Mouse (Mus musculus) layer of hippocampus, postnatal 10 days (tissue): ENCODE results near the gene Gm9508. TPM values are rescaled to one million over a fixed set of nuclear protein-coding genes. Genes with fewer than 3 reads are reported as not detected.
A peak's percentile ranks its signal among the peaks of the same experiment; 100 is the strongest.
"Not testable (repeated sequence)": the region's sequence is repeated elsewhere in the genome, so short reads cannot be mapped to it uniquely, and the experiment has no call there.

Experiments
- DNase-seq, 2 experiments: peaks; one replicate each; pipeline ENCODE4 v3.0.0; 2021; ENCODE audit warnings: low spot score in 2 of 2
- long read RNA-seq: library from polyadenylated mRNA; stranded (forward); transcript quantifications from one replicate; pipeline ENCODE4 v2.0.0, GENCODE M21; 2023
- total RNA-seq, 2 experiments: library from RNA; stranded (reverse); gene quantifications; 2 replicates each; pipeline ENCODE4 v1.2.3; 2021

The Gm9508 gene
- total RNA-seq, result not detected
- long read RNA-seq, result 0 reads

DNA sequence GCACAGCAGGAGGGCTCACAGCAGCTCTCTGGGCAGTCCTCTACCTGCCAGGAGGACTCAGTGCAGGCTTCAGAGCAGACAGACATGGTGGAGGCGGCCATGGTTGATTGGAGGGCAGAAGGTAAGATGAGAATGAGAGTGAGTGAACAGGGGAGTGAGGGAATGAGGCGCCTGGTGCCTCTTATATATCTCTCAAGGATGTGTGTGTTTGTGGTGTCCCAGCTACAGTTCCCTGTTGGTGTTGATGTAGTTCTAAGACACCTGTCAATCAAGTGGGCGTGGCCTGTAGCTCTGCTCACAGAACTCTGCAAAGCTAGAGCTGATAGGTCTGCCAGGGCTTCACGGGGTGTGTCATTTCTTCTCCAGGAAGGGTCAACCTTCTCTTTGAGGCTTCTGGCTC is at the start of gene Gm9508:
Gene Gm9508, minus strand, starts transcription at position 101 of the 400 bp plus-strand sequence.
- DNase-seq, result no peak

DNA sequence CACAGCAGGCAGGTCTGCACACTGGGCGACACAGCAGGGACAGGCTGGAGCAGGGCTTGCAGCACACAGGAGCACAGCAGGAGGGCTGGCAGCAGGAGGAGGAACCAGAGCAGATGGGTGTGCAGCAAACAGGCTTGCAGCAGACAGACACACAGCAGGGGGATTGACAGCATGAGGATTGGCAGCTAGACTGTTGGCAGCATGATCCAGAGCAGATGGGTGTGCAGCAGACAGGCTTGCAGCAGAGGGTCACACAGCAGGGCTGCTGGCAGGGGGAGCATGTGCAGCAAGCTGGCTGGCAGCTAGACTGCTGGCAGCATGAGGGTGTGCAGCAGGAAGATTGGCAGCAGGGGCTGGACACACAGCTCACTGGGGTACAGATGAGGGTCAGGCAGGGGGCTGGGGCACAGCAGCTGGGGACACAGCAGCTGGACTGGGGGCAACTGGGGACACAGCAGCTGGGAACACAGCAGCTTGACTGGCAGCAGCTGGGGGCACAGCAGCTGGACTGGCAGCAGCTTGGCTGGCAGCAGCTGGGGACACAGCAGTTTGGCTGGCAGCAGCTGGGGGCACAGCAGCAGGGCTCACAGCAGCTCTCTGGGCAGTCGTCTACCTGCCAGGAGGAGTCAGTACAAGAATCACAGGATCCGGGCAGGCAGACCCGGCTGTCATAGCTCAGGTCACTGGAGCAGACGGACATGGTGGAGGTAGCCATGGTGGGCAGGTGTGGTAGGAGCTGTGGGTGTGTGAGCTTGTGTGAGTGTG is 45.1 kb upstream of the Gm9508 start, which contains the start of gene Gm18596:
Gene Gm18596, minus strand, starts transcription at position 715 of the 765 bp plus-strand sequence.
- DNase-seq, result peak in 1 of 2 experiments; percentile 32

DNA sequence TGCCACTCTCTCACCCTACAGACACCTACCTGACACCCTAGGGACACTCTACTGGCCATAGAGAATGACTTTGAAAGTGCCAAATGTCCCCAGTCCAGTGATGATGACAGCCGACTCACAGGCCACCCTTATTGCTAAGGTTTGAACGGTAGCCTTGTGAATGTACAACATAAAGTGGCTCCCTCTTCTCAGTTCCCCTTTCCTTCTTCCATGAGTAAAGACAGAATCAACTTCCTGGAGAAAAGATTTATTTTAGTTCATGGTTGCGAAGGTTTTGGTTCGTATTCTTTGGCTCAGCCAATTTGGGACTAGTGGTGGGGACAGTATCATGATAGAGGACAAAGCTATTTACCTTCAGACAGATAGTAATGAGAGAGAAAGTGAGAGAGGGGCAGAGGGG is 41.9 kb upstream of the Gm9508 start:
- no peak for DNase-seq

DNA sequence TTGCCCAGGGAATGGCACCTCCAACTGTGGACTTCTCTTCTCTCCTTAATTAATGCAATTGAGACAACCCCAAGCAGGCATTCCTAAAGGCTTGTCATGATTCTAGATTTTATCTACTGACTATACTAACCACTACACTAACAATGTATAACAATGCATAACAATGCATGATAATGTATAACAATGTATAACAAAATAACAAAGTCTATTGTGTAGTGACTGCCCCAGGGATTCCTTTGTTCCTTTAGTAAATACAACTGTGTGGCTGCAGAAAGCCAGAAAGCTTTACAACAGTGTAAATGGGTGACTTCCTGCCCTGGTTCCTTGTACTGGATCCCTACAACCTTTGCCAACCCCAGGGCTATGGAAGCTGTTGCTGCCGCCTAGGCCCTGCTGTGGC is 38.9 kb upstream of the Gm9508 start:
- DNase-seq, result no peak

DNA sequence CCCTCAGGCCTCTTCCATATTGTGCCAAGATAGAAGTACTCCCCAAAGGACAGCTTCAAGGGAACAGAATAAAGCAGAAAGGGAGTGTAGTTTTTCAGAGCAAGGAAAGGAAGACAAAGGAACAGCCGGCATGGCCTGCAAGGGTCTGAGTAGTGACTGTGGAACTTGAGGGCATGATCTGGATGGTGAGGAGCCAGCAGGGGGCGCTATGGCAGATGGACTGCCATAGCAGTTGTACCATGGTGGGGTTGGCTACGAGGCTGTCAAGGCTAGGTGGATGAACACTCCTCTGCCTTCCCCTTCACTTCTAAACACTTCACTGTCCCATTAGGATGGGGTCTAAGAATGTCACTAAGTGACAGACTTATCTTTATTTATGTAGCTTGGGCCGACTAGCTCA is 32.2 kb upstream of the Gm9508 start:
- DNase-seq, result no peak

DNA sequence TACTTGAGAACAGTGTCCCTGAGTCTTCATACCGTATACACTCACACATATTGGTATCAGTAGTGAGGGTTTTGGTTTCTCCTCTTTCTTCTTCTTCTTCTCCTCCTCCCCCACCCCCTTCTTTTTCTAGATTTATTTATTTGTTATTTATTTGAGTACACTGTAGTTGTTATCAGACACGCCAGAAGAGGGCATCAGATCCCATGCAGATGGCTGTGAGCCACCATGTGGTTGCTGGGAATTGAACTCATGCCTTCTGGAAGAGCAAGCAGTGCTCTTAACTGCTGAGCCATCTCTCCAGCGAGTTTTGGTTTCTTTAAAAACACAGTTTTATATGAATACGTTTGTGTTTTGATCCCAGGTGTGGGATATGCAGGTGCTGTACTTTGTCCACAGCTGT is 31.2 kb upstream of the Gm9508 start:
- DNase-seq, result no peak

DNA sequence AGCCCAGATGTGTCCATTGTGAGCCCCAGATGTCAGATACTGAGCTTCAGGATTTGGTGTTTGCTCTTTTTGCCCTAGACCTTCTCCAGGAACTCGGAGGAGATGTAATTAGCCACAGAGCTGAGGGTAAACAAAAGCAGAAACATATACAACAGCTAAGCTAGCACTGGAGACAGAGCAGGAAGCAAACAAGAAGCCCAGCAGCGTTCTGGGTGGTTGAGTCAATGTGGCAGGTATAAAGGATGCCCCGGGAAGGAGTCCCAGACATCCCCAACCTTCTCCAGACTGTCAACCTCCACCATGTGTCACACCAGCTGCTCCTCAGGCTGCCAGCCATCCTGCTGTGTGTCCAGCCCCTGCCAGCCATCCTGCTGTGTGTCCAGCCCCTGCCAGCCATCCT is 29.2 kb upstream of the Gm9508 start, which contains the start of gene Gm10100:
Gene Gm10100, plus strand, starts transcription at position 301 of the 400 bp plus-strand sequence.
- no peak for DNase-seq

DNA sequence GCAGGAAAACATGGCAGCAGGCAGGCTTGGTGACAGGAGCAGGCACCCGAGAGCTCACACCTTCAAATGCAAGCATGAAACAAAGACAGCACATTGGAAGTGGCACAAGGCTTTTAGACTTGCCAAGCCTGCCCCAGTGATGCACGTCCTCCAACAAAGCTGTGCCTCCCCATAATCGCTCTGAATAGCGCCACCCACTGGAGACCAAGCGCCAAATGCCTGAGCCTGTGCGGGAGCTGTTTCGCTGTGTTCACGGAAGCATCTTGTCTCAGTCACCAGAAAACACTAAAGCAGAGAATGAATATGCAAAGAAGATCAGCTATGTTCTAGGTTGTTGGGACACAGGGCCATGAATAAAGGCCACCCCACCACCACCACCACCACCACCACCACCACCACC is 27.8 kb upstream of the Gm9508 start:
- DNase-seq, result no peak

DNA sequence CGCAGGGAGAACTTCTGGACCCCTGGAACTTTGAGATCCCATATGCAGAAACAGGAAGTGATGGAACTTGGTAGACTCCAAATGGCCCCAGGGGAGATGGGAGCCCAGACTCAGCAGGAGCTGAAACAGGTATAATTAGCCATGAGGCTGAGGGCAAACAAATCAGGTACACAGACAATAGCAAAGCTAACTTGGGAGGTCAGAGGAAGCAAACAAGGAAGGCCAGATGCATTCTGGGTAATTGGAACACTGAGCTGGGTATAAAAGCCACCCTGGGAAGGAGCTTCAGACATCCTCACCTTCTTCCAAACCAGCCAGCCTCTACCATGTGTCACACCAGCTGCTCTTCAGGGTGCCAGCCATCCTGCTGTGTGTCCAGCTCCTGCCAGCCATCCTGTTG is 23.3 kb upstream of the Gm9508 start, which contains the start of gene Krtap12-1:
Gene Krtap12-1, plus strand, starts transcription at position 301 of the 400 bp plus-strand sequence.
- not testable (repeated sequence) for DNase-seq

DNA sequence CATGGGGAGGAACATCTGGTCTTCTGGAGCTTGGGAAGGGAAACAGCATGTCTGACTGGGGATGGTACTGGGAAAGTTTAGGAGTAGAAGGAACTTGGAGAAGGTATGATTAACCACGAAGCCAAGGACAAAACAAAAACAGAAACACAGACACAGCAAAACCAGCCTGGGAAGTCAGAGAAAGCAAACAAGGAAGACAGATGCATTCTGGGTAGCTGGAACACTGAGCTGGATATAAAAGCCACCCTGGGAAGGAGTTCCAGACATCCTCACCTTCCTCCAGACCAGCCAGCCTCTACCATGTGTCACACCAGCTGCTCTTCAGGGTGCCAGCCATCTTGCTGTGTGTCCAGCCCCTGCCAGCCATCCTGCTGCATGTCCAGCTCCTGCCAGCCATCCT is 18.5 kb upstream of the Gm9508 start, which contains the start of gene Gm10142:
Gene Gm10142, plus strand, starts transcription at position 301 of the 400 bp plus-strand sequence.
- DNase-seq, result no peak

DNA sequence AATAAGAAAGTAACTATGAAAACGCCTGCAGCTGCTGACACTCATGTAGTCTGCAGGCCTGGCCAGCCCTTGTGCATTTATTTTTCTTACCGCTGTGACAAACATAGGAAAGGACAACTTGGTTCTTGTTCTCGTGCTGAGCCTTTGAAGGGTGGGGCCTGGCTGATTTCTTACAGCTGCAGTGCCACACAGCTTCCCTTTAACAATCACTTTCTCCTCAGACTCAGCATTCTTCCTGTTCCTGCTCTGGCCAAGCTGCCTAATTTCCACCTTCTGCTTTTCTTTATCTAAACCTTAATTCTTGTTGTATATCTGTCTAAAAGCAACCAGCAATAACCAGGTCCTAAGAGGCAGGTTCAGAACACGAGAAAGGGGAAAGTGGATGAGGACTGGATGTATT is 16.7 kb upstream of the Gm9508 start:
- no peak for DNase-seq

DNA sequence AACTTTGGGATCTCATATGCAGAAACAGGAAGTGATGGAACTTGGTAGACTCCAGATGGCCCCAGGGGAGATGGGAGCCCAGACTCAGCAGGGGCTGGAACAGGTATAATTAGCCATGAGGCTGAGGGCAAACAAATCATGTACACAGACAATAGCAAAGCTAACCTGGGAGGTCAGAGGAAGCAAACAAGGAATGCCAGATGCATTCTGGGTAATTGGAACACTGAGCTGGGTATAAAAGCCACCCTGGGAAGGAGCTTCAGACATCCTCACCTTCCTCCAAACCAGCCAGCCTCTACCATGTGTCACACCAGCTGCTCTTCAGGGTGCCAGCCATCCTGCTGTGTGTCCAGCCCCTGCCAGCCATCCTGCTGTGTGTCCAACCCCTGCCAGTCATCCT is 14.1 kb upstream of the Gm9508 start, which contains the start of gene Gm10024:
Gene Gm10024, plus strand, starts transcription at position 301 of the 400 bp plus-strand sequence.
- not testable (repeated sequence) for DNase-seq

DNA sequence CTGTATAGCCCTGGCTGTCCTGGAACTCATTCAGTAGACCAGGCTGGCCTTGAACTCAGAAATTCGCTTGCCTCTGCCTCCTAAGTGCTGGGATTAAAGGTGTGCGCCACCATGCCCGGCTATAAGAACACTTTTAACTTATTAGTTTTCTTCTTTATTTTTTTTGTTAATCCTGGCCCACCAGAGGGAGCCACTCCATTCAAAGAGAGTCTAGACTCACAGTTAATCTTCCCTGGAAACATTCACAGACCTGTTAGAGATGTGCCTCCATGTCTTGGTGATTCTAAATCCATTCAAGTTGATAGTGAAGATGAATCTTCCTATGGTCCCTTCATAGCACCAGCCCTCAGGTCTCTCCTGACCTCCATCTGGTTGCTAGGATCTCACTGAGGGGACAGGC is 12.8 kb upstream of the Gm9508 start:
- DNase-seq, result no peak

DNA sequence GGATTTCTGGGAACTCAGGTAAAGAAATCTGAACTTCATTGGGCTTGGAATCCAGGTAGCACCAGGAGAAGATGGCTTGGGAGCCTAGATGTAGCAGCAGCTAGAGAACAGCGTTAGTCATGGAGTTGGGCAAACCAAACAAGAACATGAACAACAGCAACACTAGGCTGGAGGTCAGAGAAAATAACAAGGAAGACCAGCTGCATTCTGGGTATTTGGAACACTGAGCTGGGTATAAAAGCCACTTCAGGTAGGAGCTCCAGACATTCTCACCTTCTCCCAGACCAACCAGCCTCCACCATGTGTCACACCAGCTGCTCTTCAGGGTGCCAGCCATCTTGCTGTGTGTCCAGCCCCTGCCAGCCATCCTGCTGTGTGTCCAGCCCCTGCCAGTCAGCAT is 9.3 kb upstream of the Gm9508 start, which contains the start of gene Gm10272:
Gene Gm10272, plus strand, starts transcription at position 301 of the 400 bp plus-strand sequence.
- DNase-seq, result no peak

DNA sequence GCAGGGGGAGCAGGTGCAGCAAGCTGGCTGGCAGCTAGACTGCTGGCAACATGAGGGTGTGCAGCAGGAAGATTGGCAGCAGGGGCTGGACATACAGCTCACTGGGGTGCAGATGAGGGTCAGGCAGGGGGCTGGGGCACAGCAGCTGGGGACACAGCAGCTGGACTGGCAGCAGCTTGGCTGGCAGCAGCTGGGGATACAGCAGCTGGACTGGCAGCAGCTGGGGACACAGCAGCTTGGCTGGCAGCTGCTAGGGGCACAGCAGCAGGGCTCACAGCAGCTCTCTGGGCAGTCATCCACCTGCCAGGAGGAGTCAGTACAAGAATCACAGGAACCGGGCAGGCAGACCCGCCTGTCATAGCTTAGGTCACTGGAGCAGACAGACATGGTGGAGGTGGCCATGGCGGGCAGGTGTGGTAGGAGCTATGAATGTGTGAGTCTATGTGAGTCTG is 6.7 kb downstream of the Gm9508 start, which contains the start of gene Gm19402:
Gene Gm19402, minus strand, starts transcription at position 402 of the 452 bp plus-strand sequence.
- not testable (repeated sequence) for DNase-seq

DNA sequence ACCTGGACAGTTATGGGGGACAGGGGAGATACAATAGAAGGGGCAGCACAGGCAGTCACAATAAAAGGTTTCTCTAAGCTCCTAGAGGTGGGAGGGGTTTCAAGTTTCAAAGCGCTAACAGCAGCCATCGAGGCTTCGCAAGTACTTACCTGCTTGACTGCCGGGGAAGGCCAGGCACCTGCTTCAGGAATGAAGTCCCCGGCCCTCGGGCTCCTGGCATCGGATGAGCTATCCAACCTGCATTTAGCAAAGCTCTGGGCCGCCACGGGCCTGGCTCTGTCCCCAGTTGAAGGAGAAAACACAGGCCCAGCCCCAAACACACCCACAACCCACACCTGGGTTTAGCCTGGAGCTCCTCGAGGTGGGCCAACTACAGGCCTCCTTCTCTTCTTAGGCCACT is 10.0 kb downstream of the Gm9508 start:
- no peak for DNase-seq

DNA sequence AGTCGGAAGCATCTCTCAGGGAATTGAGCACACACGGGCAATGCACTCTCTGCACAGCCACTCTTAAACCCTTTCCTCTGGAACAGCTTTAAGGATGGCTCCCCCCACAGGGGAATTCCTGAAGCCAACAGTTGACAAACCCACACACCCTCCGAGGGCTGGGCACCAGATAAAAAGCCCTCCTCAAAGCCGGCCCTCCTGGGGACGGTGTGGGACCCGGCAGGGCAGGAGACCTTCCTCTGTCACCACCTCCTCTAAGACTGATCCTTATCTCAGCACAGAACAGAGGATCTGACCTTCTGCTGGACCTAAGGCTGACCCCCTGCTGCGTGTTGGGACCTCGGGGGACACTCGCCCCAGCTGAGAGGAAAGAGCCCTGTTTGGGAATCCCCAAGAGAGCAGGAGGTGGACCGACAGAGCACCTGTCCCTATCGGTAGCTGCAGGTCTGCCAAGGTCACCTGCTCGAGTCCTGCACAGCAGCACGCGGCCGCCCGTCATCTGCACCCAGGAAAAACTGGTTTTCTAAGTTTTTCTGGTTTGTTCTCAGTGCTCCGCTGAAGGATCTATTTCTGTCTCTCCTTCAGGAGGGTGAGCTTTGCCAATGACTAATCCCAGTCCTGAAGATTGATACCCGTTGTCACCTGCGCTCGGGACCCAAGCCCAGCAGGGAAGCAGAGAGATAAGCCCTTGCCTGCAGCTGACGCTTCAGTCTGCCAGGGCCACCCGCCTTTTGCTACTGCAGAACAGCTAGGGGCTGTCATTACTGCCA is 11.0 kb downstream of the Gm9508 start, which contains the start of gene Tspear:
Gene Tspear, plus strand, starts transcription at position 675 of the 770 bp plus-strand sequence.
- DNase-seq, result no peak

DNA sequence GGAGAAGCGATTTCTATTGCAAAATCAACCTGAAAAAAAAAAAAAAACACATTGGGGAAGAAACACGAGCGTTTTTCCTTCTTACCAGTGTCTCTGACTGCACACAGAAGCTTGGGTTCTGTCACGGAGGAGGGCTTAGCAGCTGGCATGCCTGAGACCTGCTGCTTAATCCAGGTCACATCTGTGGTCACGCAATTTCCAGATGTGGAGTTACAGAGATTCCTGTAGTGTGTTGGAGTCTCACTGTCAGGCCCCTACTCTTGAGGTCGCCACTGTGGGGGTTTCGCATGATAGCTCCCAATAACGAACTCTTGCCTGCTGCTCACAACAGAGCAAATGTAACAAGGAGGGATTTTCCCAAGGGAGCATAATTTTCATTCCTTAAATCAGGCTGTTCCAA is 12.9 kb downstream of the Gm9508 start:
- no peak for DNase-seq

DNA sequence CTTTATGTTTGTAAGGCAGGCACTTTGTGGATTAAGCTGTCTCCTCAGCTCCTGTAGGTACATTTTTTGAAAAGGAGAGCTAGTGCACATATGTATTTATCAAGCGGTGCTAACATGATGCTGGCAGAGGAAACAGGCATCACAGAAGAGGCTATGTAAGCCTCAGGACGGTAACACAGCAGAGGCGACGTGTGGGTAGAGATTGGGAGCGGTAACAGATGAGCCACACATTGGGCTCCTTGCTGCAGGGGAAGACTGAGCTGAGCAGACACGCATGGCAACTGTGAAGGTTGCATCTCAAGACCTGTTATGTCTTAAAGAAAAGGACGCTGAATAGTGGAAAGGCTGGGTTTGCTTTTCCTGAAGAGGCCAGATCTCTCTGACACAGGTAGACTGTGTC is 14.0 kb downstream of the Gm9508 start:
- DNase-seq, result no peak

DNA sequence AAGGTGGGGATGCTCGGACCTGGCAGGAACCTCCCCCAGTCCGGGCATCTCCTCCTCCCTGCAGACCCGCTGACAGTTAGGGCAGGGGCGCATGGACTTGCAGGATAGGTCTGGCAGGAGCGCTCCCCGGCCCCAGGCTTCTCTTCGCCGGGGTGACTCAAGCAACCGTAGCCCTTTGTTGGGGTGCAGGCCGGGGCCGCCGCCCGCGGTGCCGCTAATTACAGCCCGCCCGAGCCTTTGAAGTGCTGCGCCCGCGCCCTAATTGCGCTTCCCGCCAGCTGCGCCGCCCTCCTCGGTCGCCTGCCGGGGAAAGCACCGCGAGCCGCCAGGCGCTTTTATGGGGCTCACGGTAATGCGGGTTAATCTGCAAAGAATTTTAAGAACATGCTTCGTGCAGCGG is 19.5 kb downstream of the Gm9508 start:
- peak; percentile 32 to 47 for DNase-seq

DNA sequence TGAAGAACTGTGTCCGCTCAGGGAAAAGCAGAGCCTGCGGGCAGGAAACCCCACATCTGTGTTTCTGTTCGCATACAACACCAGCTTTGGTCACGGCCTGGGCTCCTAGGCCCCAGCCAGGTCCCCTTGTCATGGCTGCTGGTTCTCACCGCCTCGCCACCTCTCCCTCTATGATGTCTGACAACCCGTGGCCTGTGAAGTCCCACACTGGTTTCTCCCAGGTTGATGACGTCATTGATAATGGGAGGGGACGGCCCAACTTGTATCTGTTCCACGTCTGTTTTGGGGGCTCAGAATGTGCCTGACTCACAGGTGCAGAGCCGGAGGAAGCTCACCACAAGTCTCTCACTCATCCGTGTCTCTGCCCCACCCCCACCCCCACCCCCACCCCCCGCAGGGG is 23.3 kb downstream of the Gm9508 start:
- no peak for DNase-seq

DNA sequence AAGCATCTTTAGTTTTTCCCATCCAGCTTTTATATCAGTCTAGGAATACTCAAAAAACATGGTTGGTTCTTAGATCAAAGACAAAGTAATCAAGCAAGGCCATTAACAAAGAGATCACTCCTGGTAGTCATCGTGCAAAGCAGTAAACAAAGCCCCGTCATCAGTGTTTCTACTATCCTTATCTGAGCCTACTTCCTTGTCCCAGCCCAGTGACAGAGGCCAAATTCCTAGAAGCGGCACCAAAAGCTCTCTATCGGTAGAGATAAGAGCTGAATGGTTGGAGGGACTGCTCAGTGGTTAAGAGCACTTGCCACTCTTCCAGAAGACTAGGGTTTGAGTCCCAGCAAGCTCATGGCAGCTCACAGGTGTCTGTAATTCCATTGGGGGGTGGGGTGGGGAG is 25.5 kb downstream of the Gm9508 start:
- DNase-seq, result no peak
